ENCODE assay signal across 18 mouse cellular contexts in genomic region chr9:70097542-70097941, GRCm38 (mm10). TPM values are rescaled to one million over a fixed set of nuclear protein-coding genes. Genes with fewer than 3 reads are reported as not detected.
"Had no signal": no experiment of that assay in that cellular context is flagged by ENCODE, and none has a peak within 500 bp of the region (broad histone marks: within the 10 kb centered on the region; RNA-seq: fewer than 3 reads in every experiment).

No protein-coding gene starts in this region.

- H3K4me1 ChIP-seq: neural tube, embryonic 13.5 days; neural tube, embryonic 15.5 days; stomach, embryonic 15.5 days had no signal

- DNase-seq: retina, postnatal 1 day; right cerebral cortex, adult 18-20 months; right cerebral cortex, postnatal 14 days; right cerebral cortex, postnatal 25 days; right cerebral cortex, postnatal 4 days; spleen, adult 18-20 months; thymus, adult 18-20 months; thymus, adult 2 months; thymus, postnatal 14 days; thymus, postnatal 25 days; thymus, postnatal 36 days; thymus, postnatal 4 days had no signal

- H3K9me3 ChIP-seq: neural tube, embryonic 15.5 days; stomach, embryonic 15.5 days had no signal

- H3K27me3 ChIP-seq: neural tube, embryonic 13.5 days; neural tube, embryonic 15.5 days; stomach, embryonic 15.5 days had no signal

- H3K27ac ChIP-seq: neural tube, embryonic 13.5 days; neural tube, embryonic 15.5 days; stomach, embryonic 15.5 days; stomach, postnatal 0 days had no signal

- H3K4me2 ChIP-seq: neural tube, embryonic 13.5 days; neural tube, embryonic 15.5 days; stomach, embryonic 15.5 days had no signal

- H3K4me3 ChIP-seq: neural tube, embryonic 13.5 days; neural tube, embryonic 15.5 days; stomach, embryonic 15.5 days had no signal

- H3K9ac ChIP-seq: neural tube, embryonic 13.5 days; neural tube, embryonic 15.5 days; stomach, embryonic 15.5 days had no signal

- H3K36me3 ChIP-seq: neural tube, embryonic 13.5 days; stomach, embryonic 15.5 days had no signal

RNA-seq across cellular contexts. Expression of gene Gcnt3, which starts 59.7 kb away (rescaled TPM):
- polyA plus RNA-seq: neural tube, embryonic 13.5 days; neural tube, embryonic 14.5 days; neural tube, embryonic 15.5 days; spleen, adult 2 months; thymus, adult 2 months had no signal
